Mouse (Mus musculus): ENCODE measurements around the gene Inf2. TPM values are rescaled to one million over a fixed set of nuclear protein-coding genes. Genes with fewer than 3 reads are reported as not detected.

The Inf2 gene
- total RNA-seq, 2 experiments from 2014 or later: 105 to 111 TPM

DNA sequence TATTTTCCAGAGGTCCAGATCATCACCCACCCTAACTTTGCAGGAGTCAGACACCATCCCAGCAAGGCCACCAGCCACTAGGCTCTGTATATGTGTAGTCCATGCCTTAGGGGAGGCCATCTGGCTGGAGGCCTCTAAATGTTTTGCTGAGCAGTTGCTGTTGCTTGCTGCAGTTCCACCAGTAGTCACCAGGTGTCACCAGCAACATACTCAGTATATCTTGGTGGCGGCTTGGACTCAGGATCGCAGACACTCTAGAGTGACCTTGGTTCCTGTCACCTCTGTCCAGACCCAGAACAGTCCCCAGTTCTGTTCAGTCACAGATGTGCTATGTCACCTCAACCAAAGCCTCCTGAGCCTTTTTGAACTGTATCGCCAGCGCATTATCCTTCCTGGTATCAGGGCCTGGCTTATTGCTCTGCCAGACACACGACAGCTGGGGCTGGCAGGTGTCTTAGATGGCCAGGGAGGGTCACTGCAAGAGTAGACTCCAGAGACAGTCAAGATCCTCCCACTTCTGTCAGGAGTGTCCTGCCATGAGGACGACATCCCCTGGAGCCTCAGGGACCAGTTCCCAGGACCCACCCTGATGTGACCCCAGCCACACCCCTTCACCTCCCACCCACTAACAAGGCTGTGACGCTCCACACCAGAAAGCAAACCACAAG lies 64.7 kb downstream of the Inf2 start:
- peak; percentile 73 to 93 for DNase-seq (ENCODE audit: low spot score in 2 of 2)

DNA sequence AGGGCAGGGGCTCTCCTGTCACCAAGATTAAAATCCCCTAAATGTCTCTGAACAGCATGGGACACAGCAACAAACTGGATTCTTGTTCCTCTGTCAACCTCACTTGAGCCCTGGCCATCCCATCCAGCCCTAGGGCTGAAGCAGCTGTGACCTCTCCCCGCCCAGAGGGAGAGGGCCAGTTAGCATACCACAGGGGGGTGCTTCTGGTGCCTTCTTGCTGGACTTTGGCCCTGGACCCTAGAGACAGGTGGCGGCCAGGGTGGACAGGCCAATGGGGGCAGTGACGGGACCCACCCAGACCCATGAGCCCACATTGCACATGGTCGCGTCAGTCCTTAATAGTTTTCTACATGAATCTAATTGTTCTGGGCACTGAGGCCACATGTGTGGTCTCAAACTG lies 65.5 kb downstream of the Inf2 start:
- no peak for DNase-seq (ENCODE audit: low spot score in 2 of 2)

DNA sequence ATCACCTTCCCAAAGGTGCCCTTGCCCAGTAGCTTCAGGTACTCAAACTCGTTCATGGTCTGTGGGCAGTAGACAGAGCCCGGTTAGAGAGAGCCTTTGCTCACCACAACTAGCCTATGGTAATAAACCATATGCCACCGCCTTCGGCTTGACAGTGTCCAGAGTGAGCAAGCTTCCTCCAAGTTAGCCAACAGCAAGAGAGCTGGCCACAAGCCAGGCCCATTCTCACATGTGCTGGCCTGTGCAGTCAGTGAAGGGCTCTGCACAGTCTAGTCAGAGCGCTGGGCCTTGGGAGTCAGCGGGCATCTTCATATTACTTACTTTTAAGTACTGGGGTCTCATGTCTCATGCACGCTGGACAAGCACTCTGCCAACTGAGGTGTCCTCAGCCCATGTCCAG lies 70.0 kb downstream of the Inf2 start:
- DNase-seq (ENCODE audit: low spot score in 2 of 2): no peak

DNA sequence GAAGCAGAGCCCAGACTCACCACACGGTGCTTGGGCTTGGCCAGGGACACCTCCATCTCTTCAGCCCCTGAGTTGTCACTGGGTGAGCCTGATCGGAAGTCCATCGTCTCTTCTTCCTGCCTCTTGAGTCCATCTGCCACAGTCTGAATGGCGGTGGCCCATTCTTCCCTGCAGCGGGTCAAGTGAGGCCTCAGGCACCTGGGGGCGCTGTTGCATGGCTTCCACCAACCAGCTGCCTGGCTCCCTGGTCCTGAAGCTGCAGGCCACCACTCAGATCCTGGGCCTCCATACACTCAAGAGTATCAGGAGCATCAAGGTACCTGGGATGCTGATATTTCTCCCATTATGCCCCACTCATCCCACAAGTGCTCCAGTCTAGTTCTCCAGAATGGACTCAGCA lies 70.5 kb downstream of the Inf2 start:
- peak in 1 of 2 experiments; percentile 56 for DNase-seq (ENCODE audit: low spot score in 2 of 2)

DNA sequence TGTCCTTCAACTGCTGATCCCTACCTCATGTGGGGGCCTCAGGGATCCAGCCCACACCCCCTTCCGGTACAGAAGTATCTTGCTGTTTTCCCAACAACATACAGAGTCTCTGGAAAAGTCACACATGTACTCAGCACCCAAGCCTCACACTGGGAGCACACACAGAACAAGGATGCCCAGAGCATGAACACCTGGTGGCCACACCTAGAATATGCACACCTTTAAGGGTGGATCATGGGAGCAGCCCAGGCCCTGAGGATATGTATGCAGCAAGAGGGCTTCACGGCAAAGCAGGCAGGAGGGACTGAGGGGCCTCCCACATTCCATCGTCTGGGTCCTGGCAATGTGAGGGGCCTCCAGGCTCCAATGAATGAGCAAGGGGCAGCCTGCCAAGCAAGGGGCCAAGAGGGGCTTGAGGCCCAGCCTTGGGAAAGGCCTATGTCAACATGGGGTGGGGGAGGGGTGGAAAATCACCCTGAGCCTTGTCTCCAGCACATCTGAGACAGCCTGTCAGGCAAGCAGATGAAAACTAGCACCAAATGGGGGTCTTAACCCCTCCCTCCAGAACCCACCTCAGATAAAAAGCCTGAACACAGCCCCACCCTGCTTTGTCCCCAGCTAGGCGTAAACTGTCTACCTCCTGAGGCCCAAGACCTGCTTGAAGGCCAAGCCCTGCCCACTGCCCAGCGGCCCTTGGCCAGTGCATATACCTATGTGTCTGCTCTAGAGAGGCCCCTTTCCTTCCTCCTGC lies 72.2 kb downstream of the Inf2 start:
- no peak for DNase-seq (ENCODE audit: low spot score in 2 of 2)

DNA sequence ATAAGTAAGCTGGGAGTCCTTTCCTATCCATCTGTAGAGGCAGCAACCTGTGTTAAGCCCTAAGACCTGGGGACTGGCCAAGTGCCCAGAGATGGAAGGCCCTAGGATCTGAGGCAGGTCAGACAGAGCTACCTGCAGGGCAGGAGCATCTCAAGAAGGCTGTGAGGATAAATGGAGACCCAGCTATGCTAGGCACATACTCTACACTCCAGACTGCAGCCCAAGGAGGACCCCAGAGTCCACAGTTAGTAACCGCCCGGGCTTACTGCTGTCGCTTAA lies 72.7 kb downstream of the Inf2 start:
- no peak for DNase-seq (ENCODE audit: low spot score in 2 of 2)

DNA sequence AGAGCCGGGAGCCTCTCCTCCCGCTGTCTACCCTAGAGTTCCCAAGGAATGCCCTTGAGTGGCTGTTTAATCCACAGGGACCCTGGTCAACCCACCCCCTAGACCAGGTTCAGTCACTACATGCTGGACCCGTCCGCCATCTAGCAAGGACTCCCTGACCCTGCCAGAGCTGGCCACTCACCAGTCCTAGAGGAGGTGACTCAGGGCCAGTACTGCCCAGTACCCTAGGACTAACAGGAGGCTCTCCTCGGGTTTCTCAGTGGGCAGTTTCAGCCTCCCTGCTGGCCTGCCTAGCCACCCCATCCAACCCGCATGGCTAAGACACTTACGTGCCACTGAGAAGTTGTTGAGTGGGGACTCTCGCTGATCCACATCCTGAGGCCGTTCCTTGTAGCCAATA lies 73.3 kb downstream of the Inf2 start:
- DNase-seq (ENCODE audit: low spot score in 2 of 2): no peak

DNA sequence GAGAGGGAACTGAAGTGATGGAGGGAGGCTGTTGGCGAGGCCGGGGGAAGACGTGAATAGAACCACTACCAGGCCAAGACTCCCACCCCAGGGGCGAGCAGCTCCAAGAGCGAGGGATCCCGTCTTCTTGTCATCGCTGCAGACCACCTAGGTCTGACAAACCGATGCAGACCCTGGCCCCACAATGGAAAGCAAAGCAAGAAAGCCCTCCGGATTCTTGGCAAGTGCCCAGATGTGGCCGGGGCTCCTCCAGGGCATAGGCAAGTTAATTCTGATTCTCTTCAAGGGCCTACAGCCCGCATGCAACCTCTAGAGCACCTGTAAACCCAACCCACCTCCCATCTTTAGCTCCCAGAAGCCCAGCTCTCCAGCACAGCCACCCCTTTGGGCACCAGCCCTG lies 74.7 kb downstream of the Inf2 start:
- no peak for DNase-seq (ENCODE audit: low spot score in 2 of 2)

DNA sequence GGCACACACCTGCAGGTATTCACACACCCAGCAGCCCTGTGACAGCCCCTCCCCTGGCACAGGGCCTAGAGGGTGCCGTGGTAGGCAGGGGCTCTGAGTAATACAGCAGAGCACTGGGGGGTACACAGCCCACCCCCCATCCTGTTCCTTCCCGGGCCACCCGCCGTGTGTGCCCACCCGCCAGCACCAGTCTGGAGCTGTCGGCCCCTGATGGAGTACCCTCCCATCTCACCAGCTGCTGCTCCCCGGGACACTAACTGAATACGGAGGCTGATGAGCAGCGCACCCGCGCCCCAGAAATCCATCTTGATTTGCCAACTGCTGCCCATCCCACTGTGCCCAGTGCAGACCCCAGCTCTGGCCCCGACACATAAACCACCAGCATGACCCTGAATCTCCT lies 75.1 kb downstream of the Inf2 start:
- no peak for DNase-seq (ENCODE audit: low spot score in 2 of 2)

DNA sequence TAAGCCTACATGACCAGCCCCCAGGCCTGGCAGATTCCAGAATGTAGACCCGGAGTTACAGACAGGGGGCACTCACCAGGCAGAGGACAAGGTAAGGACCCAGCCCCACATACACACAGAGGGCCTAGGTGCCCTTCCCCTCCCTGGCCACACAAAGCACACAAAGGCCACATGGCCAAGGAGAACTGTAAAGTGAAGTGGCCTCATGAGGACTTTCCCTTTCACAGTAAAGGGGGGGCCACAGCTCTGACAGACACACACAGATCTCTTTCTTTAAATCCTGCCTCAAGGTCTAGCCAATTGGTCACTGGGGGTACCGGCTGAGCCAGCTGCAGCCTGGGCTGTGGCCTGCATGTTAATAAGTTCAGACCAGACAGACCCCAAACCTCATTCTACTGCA lies 75.5 kb downstream of the Inf2 start:
- DNase-seq (ENCODE audit: low spot score in 2 of 2): no peak

DNA sequence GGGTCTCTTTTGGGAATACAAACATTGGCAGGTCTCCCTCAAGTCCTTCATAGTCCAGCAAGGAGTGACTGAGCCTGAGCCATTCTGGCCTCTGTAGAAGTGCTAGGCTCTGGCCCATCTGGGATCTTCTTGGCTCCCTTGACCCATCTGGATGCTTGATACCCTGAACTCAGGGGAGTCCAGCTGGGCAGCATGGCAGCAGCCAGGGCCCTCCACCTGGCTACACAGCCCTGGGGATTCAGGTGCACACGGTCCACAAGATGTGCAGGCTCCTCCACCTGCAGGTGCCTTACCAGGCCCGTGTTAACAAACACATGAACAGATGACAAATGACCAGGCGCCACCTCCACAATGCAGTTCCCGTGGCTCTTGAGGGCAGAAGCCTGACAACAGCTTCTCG lies 76.1 kb downstream of the Inf2 start:
- no peak for DNase-seq (ENCODE audit: low spot score in 2 of 2)

Small RNAs within 50 kb of the gene (microRNA-seq; reads per million reads assigned to microRNA genes)
- gene Mir6939: 0.49 to 1.2 reads per million in 2 experiments

Other genes with a start within 250 kb of the Inf2 start
- gene A530016L24Rik, start 99.3 kb upstream of the Inf2 start, total RNA-seq (2021): under 1 TPM in 1 of 2 experiments, not detected in 1; 0.15 TPM
- gene Tmem179, start 72.0 kb upstream of the Inf2 start, total RNA-seq (2021): 100 to 1,000 TPM; 126 to 134 TPM
- 10 to 100 TPM; 14.3 to 15.7 TPM for gene Adssl1, start 31.3 kb downstream of the Inf2 start, total RNA-seq (2021)
- gene Siva1, start 55.9 kb downstream of the Inf2 start, total RNA-seq (2021): 10 to 100 TPM; 23.4 TPM
- 100 to 1,000 TPM; 169 to 170 TPM for gene Akt1, start 86.1 kb downstream of the Inf2 start, total RNA-seq (2021)
- under 1 TPM; 0.61 to 0.97 TPM for gene Zbtb42, start 90.0 kb downstream of the Inf2 start, total RNA-seq (2021)
- 100 to 1,000 TPM; 192 to 208 TPM for gene Cep170b, start 131.7 kb downstream of the Inf2 start, total RNA-seq (2021)
- 10 to 100 TPM; 10.2 to 11.0 TPM for gene Pld4, start 171.9 kb downstream of the Inf2 start, total RNA-seq (2021)
- 1 to 10 TPM; 3.4 to 3.8 TPM for gene Ahnak2, start 213.9 kb downstream of the Inf2 start, total RNA-seq (2021)
- gene Clba1, start 220.2 kb downstream of the Inf2 start, total RNA-seq (2021): 10 to 100 TPM; 11.4 to 14.2 TPM
- 10 to 100 TPM in 1 of 2 experiments, 1 to 10 TPM in 1; 7.4 to 10.0 TPM for gene Cdca4, start 240.6 kb downstream of the Inf2 start, total RNA-seq (2021)

Measured in layer of hippocampus, adult 18-20 months (tissue).